ENCODE assay signal across 25 mouse cellular contexts in genomic region chrX:103438023-103438422, GRCm38 (mm10). TPM values are rescaled to one million over a fixed set of nuclear protein-coding genes. Genes with fewer than 3 reads are reported as not detected.
"Had no signal": no experiment of that assay in that cellular context is flagged by ENCODE, and none has a peak within 500 bp of the region (broad histone marks: within the 10 kb centered on the region; RNA-seq: fewer than 3 reads in every experiment).

No protein-coding gene starts in this region.

- H3K9ac ChIP-seq: limb, embryonic 12.5 days; limb, embryonic 15.5 days; liver, embryonic 14.5 days; liver, postnatal 0 days; lung, embryonic 14.5 days; midbrain, embryonic 12.5 days; neural tube, embryonic 13.5 days had no signal

- H3K27ac ChIP-seq: kidney, postnatal 0 days; left cerebral cortex, adult 2 months; limb, embryonic 12.5 days; limb, embryonic 15.5 days; liver, embryonic 14.5 days; macrophage; midbrain, embryonic 12.5 days; neural tube, embryonic 13.5 days had no signal

- H3K4me3 ChIP-seq: left cerebral cortex, adult 2 months; limb, embryonic 12.5 days; limb, embryonic 15.5 days; midbrain, embryonic 12.5 days; myocyte; neural tube, embryonic 13.5 days had no signal

- H3K4me2 ChIP-seq: limb, embryonic 12.5 days; limb, embryonic 15.5 days; liver, embryonic 11.5 days; lung, embryonic 14.5 days; midbrain, embryonic 12.5 days; neural tube, embryonic 13.5 days had no signal

- H3K4me1 ChIP-seq: limb, embryonic 12.5 days; limb, embryonic 15.5 days; midbrain, embryonic 12.5 days; neural tube, embryonic 13.5 days had no signal

- H3K9me3 ChIP-seq: limb, embryonic 12.5 days; limb, embryonic 15.5 days; midbrain, embryonic 12.5 days; neural tube, embryonic 13.5 days had no signal

- H3K36me3 ChIP-seq: limb, embryonic 12.5 days; limb, embryonic 15.5 days; midbrain, embryonic 12.5 days; neural tube, embryonic 13.5 days had no signal

- ATAC-seq: liver, postnatal 0 days; lung, postnatal 0 days had no signal

- DNase-seq: kidney, adult 18-20 months; kidney, postnatal 25 days; layer of hippocampus, postnatal 36 days; left cerebral cortex, postnatal 4 days; liver, postnatal 0 days; lung, embryonic 14.5 days; retina, postnatal 1 day; right cerebral cortex, postnatal 25 days; thymus, adult 18-20 months; thymus, postnatal 36 days had no signal

RNA-seq across cellular contexts. Expression of gene Gm26992, which starts 16.2 kb away (rescaled TPM):
- polyA plus RNA-seq: kidney, embryonic 14.5 days; kidney, postnatal 0 days; limb, embryonic 12.5 days; limb, embryonic 15.5 days; liver, embryonic 11.5 days; liver, postnatal 0 days; lung, embryonic 14.5 days; lung, postnatal 0 days; macrophage; midbrain, embryonic 12.5 days; myocyte; neural tube, embryonic 13.5 days; small intestine, adult 2 months; spleen, adult 2 months; stomach, embryonic 16.5 days had no signal

RNA-seq across cellular contexts. Expression of gene Tsx, which starts 23.8 kb away (rescaled TPM):
- polyA plus RNA-seq: kidney, embryonic 14.5 days; liver, embryonic 11.5 days; liver, postnatal 0 days; macrophage; myocyte; spleen, adult 2 months had no signal
